Mouse (Mus musculus): Measurements from ENCODE around the gene Tmod4.

Tmod4 gene

GRCm38 (mm10) chr3:95173256-95173949 lies 49.1 kb downstream of the Tmod4 start:
- DNase-seq (ENCODE audit: low read depth, low spot score), result peak; percentile 45

DNA sequence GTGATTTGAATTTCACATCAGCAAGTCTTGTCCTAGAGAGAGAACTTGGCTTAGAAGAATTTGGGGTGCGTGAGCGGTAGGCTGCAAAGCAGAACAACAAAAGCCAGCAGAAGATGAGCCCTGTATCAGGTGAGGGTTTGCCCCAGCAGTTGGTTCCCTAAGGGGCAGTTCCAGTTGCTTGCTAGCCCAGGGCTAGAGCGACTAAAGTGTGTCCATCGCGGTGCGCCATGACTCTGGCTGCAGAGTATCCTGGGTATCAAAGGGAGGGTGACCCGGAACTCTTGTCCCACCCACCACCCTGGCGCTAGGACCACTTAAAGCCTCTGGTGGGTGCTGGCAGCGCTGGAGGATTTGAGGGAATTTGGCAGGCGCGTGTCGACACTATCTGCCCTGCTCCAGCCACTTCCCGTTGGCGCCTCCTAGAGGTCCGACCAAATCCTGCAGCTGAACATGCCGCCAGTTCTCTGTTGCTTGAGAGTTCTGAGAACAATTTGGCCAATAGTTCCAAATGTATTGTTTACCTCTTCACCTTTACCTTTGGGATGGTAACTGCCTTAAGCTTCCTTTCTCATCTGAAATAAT lies 49.8 kb downstream of the Tmod4 start:
- peak; percentile 89 for DNase-seq (ENCODE audit: low read depth, low spot score)

- peak; percentile 69 for DNase-seq (ENCODE audit: low read depth, low spot score)
Measured at GRCm38 (mm10) chr3:95176500-95176899, 52.2 kb downstream of the Tmod4 start.

DNA sequence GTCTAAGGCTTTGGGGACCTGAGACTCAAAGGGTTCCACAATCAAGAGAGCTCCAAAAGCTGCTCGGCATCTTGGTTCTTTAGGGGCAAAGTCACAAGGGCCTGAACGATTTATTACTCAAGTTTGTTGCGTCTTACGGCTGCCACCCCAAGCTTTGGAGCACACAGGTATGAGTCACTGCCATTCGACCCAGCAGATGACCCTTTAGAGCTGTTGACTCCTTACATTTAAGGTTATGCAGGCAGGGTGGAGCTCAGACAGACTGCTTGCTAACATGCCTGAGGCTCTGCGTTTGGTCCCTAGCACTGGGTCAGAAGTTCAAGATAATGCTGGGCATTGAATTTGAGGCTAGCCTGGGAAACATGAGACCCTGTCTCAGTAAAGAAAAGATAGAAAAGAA lies 53.3 kb downstream of the Tmod4 start:
- DNase-seq (ENCODE audit: low read depth, low spot score), result peak; percentile 25
